11 mouse cellular contexts compared by ENCODE assay signal in genomic region chr7:51627001-51627631, GRCm38 (mm10). TPM values are rescaled to one million over a fixed set of nuclear protein-coding genes. Genes with fewer than 3 reads are reported as not detected.
DNase-seq lines count a peak whose midpoint lies in the region; ATAC-seq and TF ChIP-seq lines count a peak whose summit lies in the region.
"Had no signal": no experiment of that assay in that cellular context is flagged by ENCODE, and none has a peak within 500 bp of the region (broad histone marks: within the 10 kb centered on the region; RNA-seq: fewer than 3 reads in every experiment).

No protein-coding gene starts in this region.

- peak overlapping the region; percentile 77 for H3K4me2 ChIP-seq in midbrain, embryonic 16.5 days (ENCODE audit: low read length)
- H3K4me2 ChIP-seq in liver, embryonic 11.5 days, result no peak overlapping the region

- no peak for TF ChIP-seq POLR2A in brain, embryonic 14.5 days (IDR thresholded peaks at IDR 0.05; ENCODE audit: borderline replicate concordance, extremely low read depth, insufficient read depth, insufficient read length, poor library complexity, severe bottlenecking)

- H3K9ac ChIP-seq in midbrain, embryonic 16.5 days (ENCODE audit: low read depth, low read length), result peak overlapping the region; percentile 80
- H3K9ac ChIP-seq in liver, embryonic 11.5 days (ENCODE audit: low read depth, low read length), result no peak overlapping the region
- H3K9ac ChIP-seq: liver, postnatal 0 days had no signal

- H3K9me3 ChIP-seq in hindbrain, embryonic 10.5 days, result no peaks in the 10 kb centered on the region
- no peaks in the 10 kb centered on the region for H3K9me3 ChIP-seq in midbrain, embryonic 16.5 days (replicated peaks; ENCODE audit: control insufficient read depth, low read length, poor library complexity, severe bottlenecking)
- H3K9me3 ChIP-seq in liver, embryonic 11.5 days (ENCODE audit: control insufficient read depth, low read length), result no peaks in the 10 kb centered on the region

- peak overlapping the region; percentile 53; the same call in 1 of the 2 replicates for H3K27ac ChIP-seq in hindbrain, embryonic 10.5 days
- peak overlapping the region; percentile 95 for H3K27ac ChIP-seq in midbrain, embryonic 16.5 days (ENCODE audit: low read length)
- no peak overlapping the region for H3K27ac ChIP-seq in liver, embryonic 11.5 days (ENCODE audit: low read depth, low read length)

- peaks cover 93% of the 10 kb centered on the region for H3K27me3 ChIP-seq in hindbrain, embryonic 10.5 days (ENCODE audit: insufficient read depth, poor library complexity, severe bottlenecking)
- H3K27me3 ChIP-seq in midbrain, embryonic 16.5 days (ENCODE audit: control insufficient read depth, insufficient read depth, low read depth, low read length), result peaks cover 2% of the 10 kb centered on the region; the same call in 1 of the 2 replicates
- H3K27me3 ChIP-seq in liver, embryonic 11.5 days (replicated peaks; ENCODE audit: control insufficient read depth, insufficient read depth, low read length), result peaks cover 63% of the 10 kb centered on the region

- under 1% methylated on average over 26 of the region's 26 CpGs for WGBS in hindbrain, embryonic 10.5 days
- 1% methylated on average over 26 of the region's 26 CpGs for WGBS in midbrain, embryonic 16.5 days
- WGBS in liver, embryonic 11.5 days, result 4% methylated on average over 26 of the region's 26 CpGs

- peaks cover 17% of the 10 kb centered on the region for H3K4me1 ChIP-seq in hindbrain, embryonic 10.5 days (replicated peaks)
- no peaks in the 10 kb centered on the region for H3K4me1 ChIP-seq in midbrain, embryonic 16.5 days (ENCODE audit: control insufficient read depth, insufficient read depth, low read length)
- H3K4me1 ChIP-seq in liver, embryonic 11.5 days (replicated peaks; ENCODE audit: control insufficient read depth, insufficient read depth, low read length), result no peaks in the 10 kb centered on the region

- peak; percentile 64 for ATAC-seq in midbrain, embryonic 16.5 days
- no peak for ATAC-seq in liver, embryonic 11.5 days (replicated peaks; ENCODE audit: low FRiP score)
- ATAC-seq: liver, postnatal 0 days had no signal

- DNase-seq in cerebellum, postnatal 14 days, result peak; percentile 62 to 63
- DNase-seq in cerebellum, adult 18-20 months, result no peak
- peak; percentile 95 for DNase-seq in brain, embryonic 14.5 days (ENCODE audit: low read depth)
- DNase-seq in hindbrain, embryonic 10.5 days (ENCODE audit: low spot score), result peak; percentile 63
- DNase-seq in liver, embryonic 11.5 days (ENCODE audit: low spot score), result no peak
- DNase-seq in lung, adult 18-20 months, result no peak
- no peak for DNase-seq in adrenal gland, adult (ENCODE audit: inconsistent age in 2 of 2, low spot score in 1 of 2)
- DNase-seq: kidney, adult 9 months; liver, postnatal 0 days had no signal

- peak overlapping the region; percentile 38 for H3K4me3 ChIP-seq in hindbrain, embryonic 10.5 days
- H3K4me3 ChIP-seq in midbrain, embryonic 16.5 days (ENCODE audit: low read depth, low read length), result peak overlapping the region; percentile 53
- no peak overlapping the region for H3K4me3 ChIP-seq in liver, embryonic 11.5 days (ENCODE audit: low read depth, low read length)
- H3K4me3 ChIP-seq: erythroblast, embryonic 14.5 days had no signal

- no peaks in the 10 kb centered on the region for H3K36me3 ChIP-seq in hindbrain, embryonic 10.5 days
- H3K36me3 ChIP-seq in midbrain, embryonic 16.5 days (ENCODE audit: control insufficient read depth, insufficient read depth, low read length), result 0 out of 2 replicates have a peak, but pooled peaks cover 3% of the 10 kb centered on the region
- no peaks in the 10 kb centered on the region for H3K36me3 ChIP-seq in liver, embryonic 11.5 days (ENCODE audit: control insufficient read depth, insufficient read depth, low read length)

- no peak for TF ChIP-seq CTCF in brain, embryonic 14.5 days (IDR thresholded peaks at IDR 0.05; ENCODE audit: borderline replicate concordance, extremely low read depth, insufficient read depth, insufficient read length)

RNA-seq across cellular contexts. Expression of gene Slc17a6, which starts 5.3 kb away (rescaled TPM):
- polyA plus RNA-seq in brain, embryonic 14.5 days (2012; rRNA removed), result 38.0 and 61.8 TPM in 2 replicates
- 6.4 and 16.1 TPM in 2 replicates for polyA plus RNA-seq in hindbrain, embryonic 10.5 days (2016; fragmentation: Nextera tagmentation; extraction: Ambion mirVana)
- polyA plus RNA-seq in midbrain, embryonic 16.5 days (2015; fragmentation: Nextera tagmentation; extraction: Ambion mirVana), result 130 and 142 TPM in 2 replicates
- polyA plus RNA-seq in liver, embryonic 11.5 days (2014; fragmentation: Nextera tagmentation; extraction: Ambion mirVana), result not detected in 2 replicates
- polyA plus RNA-seq: erythroblast, embryonic 14.5 days; liver, postnatal 0 days had no signal

Comparison
In these comparisons a context has a peak if more than half of its experiments do, and no peak if none do; other contexts are left out.
1. DNase-seq: peak in cerebellum, postnatal 14 days (2 of 2), brain, embryonic 14.5 days (single experiment) and hindbrain, embryonic 10.5 days (single experiment); none in cerebellum, adult 18-20 months (0 of 2), liver, embryonic 11.5 days (single experiment), lung, adult 18-20 months (0 of 2) and adrenal gland, adult (0 of 2).